Mouse (Mus musculus) stomach, embryonic 14.5 days (tissue): ENCODE measurements around the gene Lmna. TPM values are rescaled to one million over a fixed set of nuclear protein-coding genes. Genes with fewer than 3 reads are reported as not detected.

Experiments
- ATAC-seq: fragments of 200-750 bp; cut with Nextera tagmentation; 2 replicates; pipeline ENCODE4 v1.8.0; 2017; ENCODE audit warnings: low read depth, moderate TSS enrichment; ENCODE audit not compliant: insufficient number of reproducible peaks, insufficient read depth, low FRiP score
- H3K27ac ChIP-seq: fragments of 300-500 bp; sonication (generic); 2 replicates; pipeline ENCODE4 v1.5.1; 2014; ENCODE audit warnings: mild to moderate bottlenecking, low read length, moderate library complexity, mixed read lengths
- H3K27me3 ChIP-seq: fragments of 300-500 bp; sonication (generic); 2 replicates; pipeline ENCODE4 v1.6.1; 2014; ENCODE audit warnings: low read length, control low read depth, mixed read lengths; ENCODE audit not compliant: control insufficient read depth, insufficient read depth
- H3K36me3 ChIP-seq: fragments of 300-500 bp; sonication (generic); 2 replicates; pipeline ENCODE4 v1.6.1; 2014; ENCODE audit warnings: mild to moderate bottlenecking, control low read depth, low read length, moderate library complexity, mixed read lengths; ENCODE audit not compliant: control insufficient read depth, insufficient read depth
- H3K4me1 ChIP-seq: fragments of 300-500 bp; sonication (generic); 2 replicates; pipeline ENCODE4 v1.6.1; 2014; ENCODE audit warnings: low read length, control low read depth, mixed read lengths; ENCODE audit not compliant: control insufficient read depth, insufficient read depth
- H3K4me2 ChIP-seq: fragments of 300-500 bp; sonication (generic); replicated peaks from 2 replicates; pipeline ENCODE4 v1.6.1; 2014; ENCODE audit warnings: low read depth, low read length, control low read depth
- H3K4me3 ChIP-seq: fragments of 300-500 bp; sonication (generic); 2 replicates; pipeline ENCODE4 v1.5.1; 2014; ENCODE audit warnings: low read depth, low read length, control low read depth
- H3K9ac ChIP-seq: fragments of 300-500 bp; sonication (generic); replicated peaks from 2 replicates; pipeline ENCODE4 v1.6.1; 2014; ENCODE audit warnings: low read depth, mild to moderate bottlenecking, control low read depth, low read length, moderate library complexity, mixed read lengths
- H3K9me3 ChIP-seq: fragments of 300-500 bp; sonication (generic); 2 replicates; pipeline ENCODE4 v1.6.1; 2016; ENCODE audit warnings: low read depth, low read length, control low read depth; ENCODE audit not compliant: control insufficient read depth
- WGBS: fragments of 180-500 bp; shearing (Covaris S2); extraction: QIAGEN DNeasy Blood & Tissue Kit; methylation state at CpG from one replicate; pipeline ENCODE4 v1.1.7; 2014; 5-methylcytosine and 5-hydroxymethylcytosine counted together
- polyA plus RNA-seq: library from polyadenylated mRNA; unstranded; fragments of >200 nt; fragmentation: Nextera tagmentation; extraction: Ambion mirVana; gene quantifications from 2 replicates; pipeline ENCODE4 v1.2.1, GENCODE M21; 2014

The Lmna gene
- polyA plus RNA-seq, 1 experiment from 2014 or later, result 128 TPM

- H3K4me1 ChIP-seq, result no peaks in the 10 kb centered on the region; the same call in 1 of the 2 replicates
- H3K27ac ChIP-seq, result no peak overlapping the region
- H3K36me3 ChIP-seq, result no peaks in the 10 kb centered on the region
- no peak overlapping the region for H3K9ac ChIP-seq
- peaks cover 3% of the 10 kb centered on the region; the same call in 1 of the 2 replicates for H3K27me3 ChIP-seq
- no peak overlapping the region for H3K4me2 ChIP-seq
- 59% methylated on average over 7 of the region's 7 CpGs for WGBS
- no peak for ATAC-seq
- no peaks in the 10 kb centered on the region for H3K9me3 ChIP-seq
- H3K4me3 ChIP-seq, result no peak overlapping the region
Measured at GRCm38 (mm10) chr3:88456746-88457532, 52.8 kb downstream of the Lmna start.

- no peak overlapping the region for H3K4me2 ChIP-seq
- H3K36me3 ChIP-seq, result no peaks in the 10 kb centered on the region
- H3K9me3 ChIP-seq, result no peaks in the 10 kb centered on the region
- no peak for ATAC-seq
- H3K27me3 ChIP-seq, result peaks cover 3% of the 10 kb centered on the region; the same call in 1 of the 2 replicates
- WGBS, result 78% methylated on average over 8 of the region's 8 CpGs
- no peaks in the 10 kb centered on the region; the same call in 1 of the 2 replicates for H3K4me1 ChIP-seq
- H3K9ac ChIP-seq, result no peak overlapping the region
- no peak overlapping the region for H3K27ac ChIP-seq
- H3K4me3 ChIP-seq, result no peak overlapping the region
Measured at GRCm38 (mm10) chr3:88456313-88456712, 53.4 kb downstream of the Lmna start.

DNA sequence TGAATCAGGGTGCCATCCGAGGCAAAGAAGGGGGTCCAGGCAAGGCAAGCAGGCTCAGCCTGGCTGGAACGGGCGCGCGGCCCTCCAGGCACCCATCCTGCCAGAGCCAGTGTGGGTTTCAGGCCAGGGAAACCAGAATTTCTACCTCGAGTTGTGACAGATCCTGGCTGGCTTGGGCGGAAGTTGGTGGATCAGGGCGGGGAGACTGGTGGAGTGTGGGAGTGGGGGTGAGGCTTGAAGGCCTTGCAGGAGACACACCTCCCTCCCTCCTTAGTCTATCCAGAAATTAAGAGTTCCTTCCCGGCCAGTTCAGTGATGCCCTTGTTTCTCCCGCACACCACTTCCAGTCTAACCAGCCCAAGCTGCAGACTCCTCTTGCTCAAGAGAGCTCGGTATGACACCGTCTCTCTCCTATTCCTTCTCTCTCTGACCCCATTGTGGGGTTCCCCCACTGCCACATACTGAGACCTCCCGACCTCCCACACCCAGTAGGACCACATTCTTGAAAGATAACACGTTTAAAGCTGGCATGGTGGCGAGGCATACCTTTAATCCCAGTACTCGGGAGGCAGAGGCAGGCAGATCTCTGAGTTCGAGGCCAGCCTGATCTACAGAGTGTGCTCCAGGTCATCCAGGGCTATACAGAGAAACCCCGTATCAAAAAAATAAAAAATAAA is 54.0 kb downstream of the Lmna start:
- H3K36me3 ChIP-seq, result no peaks in the 10 kb centered on the region
- no peak overlapping the region for H3K4me2 ChIP-seq
- H3K27me3 ChIP-seq, result peaks cover 3% of the 10 kb centered on the region; the same call in 1 of the 2 replicates
- H3K9me3 ChIP-seq, result no peaks in the 10 kb centered on the region
- H3K4me3 ChIP-seq, result no peak overlapping the region; the same call in 1 of the 2 replicates
- no peak overlapping the region for H3K9ac ChIP-seq
- no peaks in the 10 kb centered on the region; the same call in 1 of the 2 replicates for H3K4me1 ChIP-seq
- H3K27ac ChIP-seq, result peak overlapping the region; percentile 48; the same call in 1 of the 2 replicates
- peak; percentile 35; the same call in 1 of the 2 replicates for ATAC-seq
- whole genome bisulfite sequencing, result 72% methylated on average over 18 of the region's 18 CpGs

DNA sequence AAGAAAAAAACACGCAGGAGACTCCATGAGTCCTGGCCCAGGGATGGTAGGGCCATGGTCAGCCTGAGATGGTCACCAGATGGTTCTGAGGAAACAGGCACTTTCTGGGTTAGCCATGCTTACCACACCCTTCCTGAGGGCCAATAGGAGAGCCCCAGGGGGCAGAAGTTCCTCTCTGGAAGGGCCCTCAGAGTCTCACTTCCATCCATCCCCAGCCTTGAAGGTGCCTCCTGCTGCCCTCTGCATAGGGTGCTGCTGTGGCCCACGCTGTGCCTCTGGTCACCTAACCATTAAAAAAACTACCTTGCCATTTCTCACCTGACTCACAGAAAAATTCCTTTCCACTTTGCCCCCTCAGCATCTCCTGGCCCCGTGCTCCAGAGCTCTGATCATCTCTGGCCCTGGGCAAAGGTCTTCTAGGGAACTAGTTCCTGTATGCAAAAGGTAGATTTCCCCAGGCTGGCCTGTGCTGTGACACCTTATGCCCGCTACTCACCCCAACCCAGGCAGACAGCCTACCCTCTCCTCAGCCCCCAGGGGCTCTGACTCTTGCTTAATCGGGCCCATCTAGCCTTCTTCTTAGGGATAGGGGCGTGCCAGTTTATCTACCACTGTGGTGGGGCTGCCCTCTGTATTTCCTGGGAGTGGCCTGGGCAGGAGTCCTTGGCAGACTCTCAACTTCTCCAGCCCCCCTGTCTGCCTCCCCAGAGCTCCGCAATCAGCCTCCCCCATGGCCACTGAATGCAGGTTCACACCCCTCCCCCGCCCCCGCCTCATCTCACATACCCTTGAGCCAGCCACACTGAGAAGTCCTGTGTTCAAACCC is 54.8 kb downstream of the Lmna start:
- WGBS, result 50% methylated on average over 9 of the region's 9 CpGs
- Histone ChIP-seq H3K4me1 (peaks cover 3% of the 10 kb centered on the region; the same call in 1 of the 2 replicates), H3K27me3 (peaks cover 3% of the 10 kb centered on the region; the same call in 1 of the 2 replicates), H3K36me3 (no peaks in the 10 kb centered on the region), H3K4me3 (no peak overlapping the region; the same call in 1 of the 2 replicates), H3K4me2 (0 out of 2 replicates have a peak overlapping the region, but pooled peaks have one; percentile 0), H3K27ac (peak overlapping the region; percentile 48; the same call in 1 of the 2 replicates), H3K9ac (no peak overlapping the region), H3K9me3 (no peaks in the 10 kb centered on the region)
- peak; percentile 31; the same call in 1 of the 2 replicates for ATAC-seq

DNA sequence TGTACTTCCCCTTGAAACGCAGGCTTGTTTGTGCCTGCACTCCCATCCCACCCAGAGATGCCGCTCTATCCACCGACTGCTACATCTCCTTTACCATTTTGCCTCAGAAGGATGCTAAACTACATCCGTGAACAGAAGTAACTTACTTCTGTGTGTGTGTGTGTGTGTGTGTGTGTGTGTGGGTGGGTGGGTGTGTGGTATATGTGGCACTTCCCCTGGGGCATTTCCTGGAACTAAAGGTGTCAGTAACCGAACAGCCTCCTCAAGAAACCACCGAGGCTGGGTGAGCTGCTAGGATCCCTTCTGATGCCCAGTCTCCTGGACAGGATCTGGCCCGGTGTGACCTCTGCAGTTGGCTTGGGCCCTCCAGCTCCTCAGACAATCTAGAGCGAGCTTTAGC is 55.8 kb downstream of the Lmna start:
- ATAC-seq, result no peak
- 80% methylated on average over 8 of the region's 8 CpGs for WGBS
- Histone ChIP-seq H3K9me3 (no peaks in the 10 kb centered on the region), H3K4me3 (no peak overlapping the region), H3K36me3 (no peaks in the 10 kb centered on the region), H3K27ac (no peak overlapping the region), H3K4me1 (peaks cover 4% of the 10 kb centered on the region), H3K9ac (no peak overlapping the region), H3K4me2 (no peak overlapping the region), H3K27me3 (no peaks in the 10 kb centered on the region)

DNA sequence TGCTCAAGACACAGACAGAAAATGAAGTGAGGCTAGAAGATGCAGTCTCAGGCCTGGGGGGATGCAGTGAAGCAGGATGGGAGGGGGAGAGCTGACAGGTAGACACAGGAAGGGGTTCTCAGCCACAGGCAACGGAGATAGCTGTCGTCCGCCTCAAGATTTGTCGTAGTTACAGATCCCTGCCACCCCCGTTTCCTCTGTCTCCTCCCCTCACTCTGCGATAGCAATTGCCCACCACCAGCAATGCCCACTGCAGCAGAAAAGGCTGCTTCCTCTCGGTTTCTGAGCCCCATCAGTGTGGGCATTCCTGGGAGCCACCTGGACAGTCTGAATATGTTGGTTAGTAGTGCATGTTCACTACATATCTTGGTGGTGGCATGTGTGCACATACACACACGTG is 56.4 kb downstream of the Lmna start:
- 52% methylated on average over 8 of the region's 8 CpGs for WGBS
- Histone ChIP-seq H3K27ac (no peak overlapping the region), H3K9ac (no peak overlapping the region), H3K9me3 (no peaks in the 10 kb centered on the region), H3K4me2 (no peak overlapping the region), H3K27me3 (no peaks in the 10 kb centered on the region), H3K4me3 (no peak overlapping the region), H3K4me1 (peaks cover 9% of the 10 kb centered on the region), H3K36me3 (no peaks in the 10 kb centered on the region)
- no peak for ATAC-seq

GRCm38 (mm10) chr3:88452716-88453115 is 57.0 kb downstream of the Lmna start:
- no peaks in the 10 kb centered on the region for H3K36me3 ChIP-seq
- peaks cover 9% of the 10 kb centered on the region for H3K4me1 ChIP-seq
- no peak overlapping the region for H3K4me3 ChIP-seq
- no peak for ATAC-seq
- WGBS, result 78% methylated on average over 6 of the region's 6 CpGs
- H3K4me2 ChIP-seq, result no peak overlapping the region
- H3K9ac ChIP-seq, result no peak overlapping the region
- no peak overlapping the region for H3K27ac ChIP-seq
- no peaks in the 10 kb centered on the region for H3K9me3 ChIP-seq
- H3K27me3 ChIP-seq, result no peaks in the 10 kb centered on the region

GRCm38 (mm10) chr3:88452246-88452645 is 57.5 kb downstream of the Lmna start:
- no peak overlapping the region for H3K4me2 ChIP-seq
- no peak overlapping the region for H3K4me3 ChIP-seq
- no peaks in the 10 kb centered on the region for H3K36me3 ChIP-seq
- peaks cover 9% of the 10 kb centered on the region; the same call in 1 of the 2 replicates for H3K4me1 ChIP-seq
- no peaks in the 10 kb centered on the region for H3K9me3 ChIP-seq
- no peak for ATAC-seq
- no peak overlapping the region for H3K9ac ChIP-seq
- H3K27me3 ChIP-seq, result no peaks in the 10 kb centered on the region
- 55% methylated on average over 5 of the region's 5 CpGs for WGBS
- H3K27ac ChIP-seq, result no peak overlapping the region
